Mouse (Mus musculus) thymus, postnatal 25 days (tissue): ENCODE results near the gene Jmjd7.

Source experiments
- DNase-seq: peaks from one replicate; pipeline ENCODE4 v3.0.0; 2022

The Jmjd7 gene

DNA sequence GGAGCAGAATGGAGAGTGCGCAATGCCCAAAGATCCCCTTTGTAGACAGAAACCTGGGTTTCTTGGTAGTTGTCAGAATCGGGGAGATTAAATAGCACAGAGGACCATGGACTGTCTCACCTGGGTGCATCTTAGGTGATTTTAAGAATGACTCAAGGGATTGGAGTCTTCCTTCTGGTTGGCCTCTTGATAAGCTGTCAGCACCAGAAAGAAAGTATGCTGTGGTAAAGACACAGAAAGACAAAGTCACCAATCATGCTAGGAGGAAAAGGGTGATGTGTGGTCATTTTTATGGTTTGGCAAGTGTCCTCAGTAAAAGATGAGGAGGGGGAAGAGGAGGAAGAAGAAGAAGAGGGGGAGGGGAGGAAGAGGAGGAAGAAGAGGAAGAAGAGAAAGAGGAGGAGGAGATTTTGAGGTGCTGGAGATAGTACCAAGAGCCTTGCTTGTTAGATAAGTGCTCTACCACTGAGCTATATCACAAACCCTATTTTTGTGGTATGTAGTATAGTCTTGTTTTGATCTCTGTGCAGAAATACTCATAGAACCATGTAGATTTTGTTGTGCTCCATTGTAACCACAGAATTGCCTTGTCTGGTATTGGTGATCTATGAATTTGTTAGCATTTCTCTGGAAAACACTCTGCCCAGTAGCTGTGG, 13.3 kb upstream of the Jmjd7 start:
- DNase-seq = no peak

DNA sequence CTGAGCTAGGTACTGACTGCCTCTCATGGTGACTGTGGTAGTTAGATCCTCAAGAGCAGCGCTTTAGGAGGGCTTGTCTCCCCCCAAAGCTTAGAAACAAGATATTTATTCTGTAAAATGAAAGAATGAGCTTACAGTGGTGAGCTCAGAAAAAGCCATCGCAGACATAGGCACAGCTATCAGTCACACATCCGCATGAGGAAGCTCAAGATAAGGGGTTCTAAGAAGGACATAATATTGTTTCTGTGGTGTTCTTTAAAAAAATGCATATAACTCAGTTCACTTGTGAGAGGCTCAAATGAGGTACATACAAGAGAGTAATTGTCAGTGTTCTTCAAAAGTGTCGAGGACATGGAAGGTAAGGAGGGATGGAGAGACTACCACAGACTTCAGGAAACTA, 11.4 kb upstream of the Jmjd7 start:
- DNase-seq = no peak

DNA sequence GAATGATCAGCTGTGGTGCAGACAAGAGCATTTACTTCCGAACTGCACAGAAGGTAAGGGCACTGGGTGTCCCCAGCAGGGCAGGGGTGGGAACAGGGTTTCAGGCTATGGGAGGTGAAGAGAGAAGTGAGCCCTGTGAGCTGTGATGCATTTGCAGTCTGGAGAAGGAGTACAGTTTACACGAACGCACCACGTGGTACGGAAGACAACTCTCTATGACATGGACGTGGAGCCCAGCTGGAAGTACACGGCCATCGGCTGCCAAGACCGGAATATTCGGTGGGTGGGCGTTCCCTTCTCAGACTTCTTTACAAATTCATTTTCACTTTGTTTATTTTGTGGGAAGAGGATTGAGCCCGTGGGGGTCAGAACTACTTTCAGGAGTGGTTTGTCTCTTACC, 9.7 kb upstream of the Jmjd7 start:
- DNase-seq = no peak

DNA sequence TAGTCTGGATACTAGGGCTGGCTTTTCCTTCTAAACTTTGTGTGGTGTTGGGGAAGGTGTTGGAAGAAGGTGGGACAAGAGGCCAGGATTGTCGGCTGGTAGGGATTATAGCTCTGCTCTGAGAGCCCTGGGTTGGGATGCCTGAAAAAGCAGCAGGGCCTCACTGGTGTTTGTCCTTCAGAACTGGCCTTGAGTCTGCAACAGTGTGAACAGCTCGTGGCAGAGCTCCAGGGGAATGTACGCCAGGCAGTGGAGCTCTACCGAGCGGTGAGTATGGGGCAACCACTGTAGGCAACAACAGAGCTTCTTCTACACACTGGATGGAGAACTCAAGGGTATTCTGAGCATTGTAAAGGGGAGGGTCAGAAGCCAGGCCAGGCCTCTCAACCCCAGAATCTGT, 2.9 kb upstream of the Jmjd7 start:
- no peak for DNase-seq

DNA sequence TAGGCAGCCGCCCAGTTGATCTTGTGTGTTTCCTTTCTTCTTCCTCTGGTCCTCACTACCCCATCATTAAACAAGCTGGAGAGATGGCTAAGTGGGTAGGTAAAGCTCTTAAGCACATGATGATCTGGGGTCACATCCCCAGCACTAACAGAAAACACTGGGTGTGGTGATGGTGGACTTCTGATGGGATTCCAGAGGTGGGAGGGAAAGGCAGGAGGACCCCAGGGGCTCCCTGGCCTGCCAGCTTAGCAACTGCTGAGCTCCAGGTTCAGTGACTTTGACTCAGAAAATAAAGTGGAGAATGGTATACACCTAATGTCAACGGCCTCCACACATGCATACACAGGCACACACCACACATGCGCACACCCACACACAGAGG, 658 bp downstream of the Jmjd7 start:
- DNase-seq = no peak

DNA sequence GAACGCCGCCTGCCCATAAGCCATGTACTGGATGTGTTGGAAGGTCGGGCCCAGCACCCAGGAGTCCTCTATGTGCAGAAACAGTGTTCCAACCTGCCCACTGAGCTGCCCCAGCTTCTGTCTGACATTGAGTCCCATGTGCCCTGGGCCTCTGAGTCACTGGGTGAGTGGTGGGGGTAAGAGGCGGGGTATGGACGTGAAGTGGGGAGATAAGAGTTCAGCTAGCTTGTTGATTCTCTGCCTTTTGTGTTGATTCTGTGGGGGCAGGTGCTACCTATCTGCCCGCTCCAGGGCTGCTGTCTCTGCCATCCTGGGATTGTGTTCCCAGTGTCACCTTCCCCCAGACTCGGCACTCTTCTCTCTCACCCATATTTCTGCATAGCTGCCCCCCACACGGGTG, 3.1 kb downstream of the Jmjd7 start:
- no peak for DNase-seq

DNA sequence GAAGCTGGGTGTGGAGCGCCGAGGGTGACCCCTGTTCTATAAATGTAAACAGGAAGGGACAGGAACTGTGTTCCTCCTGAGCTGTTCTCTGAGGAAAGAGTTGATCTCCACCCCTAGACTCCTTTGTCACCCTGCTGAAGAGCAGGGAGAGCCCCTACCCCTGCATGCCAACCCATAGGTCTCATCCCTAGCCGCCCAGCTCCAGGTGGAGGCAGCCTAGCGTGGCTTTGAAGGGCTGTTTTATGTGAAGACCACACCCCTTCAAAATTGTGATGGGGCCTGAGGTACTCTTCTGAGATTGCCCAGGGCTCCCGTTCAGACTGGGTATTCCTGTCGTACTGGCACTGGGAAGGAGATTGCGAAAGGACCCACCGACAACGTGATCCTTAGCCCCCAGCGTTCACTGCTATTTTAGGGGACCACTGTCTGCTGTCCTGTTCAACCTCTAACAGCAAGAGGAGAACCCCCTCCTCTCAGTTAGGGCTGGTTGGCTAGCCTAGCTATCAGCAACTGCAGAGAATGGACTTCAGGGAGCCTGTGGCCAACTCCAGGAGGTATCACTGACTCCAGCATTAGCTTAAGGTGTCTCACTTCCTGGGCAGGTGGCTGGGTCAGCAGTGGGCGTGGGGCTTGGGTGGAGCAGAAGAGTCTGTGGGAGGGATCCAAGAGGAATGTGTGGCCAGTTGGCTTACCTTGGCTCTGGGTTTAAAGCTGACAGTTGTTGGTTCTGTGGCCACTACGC, 5.6 kb downstream of the Jmjd7 start, which contains the start of gene Pla2g4b:
Gene Pla2g4b (plus strand): TSS at position 692 of the 742 bp plus-strand sequence.
- DNase-seq = no peak

DNA sequence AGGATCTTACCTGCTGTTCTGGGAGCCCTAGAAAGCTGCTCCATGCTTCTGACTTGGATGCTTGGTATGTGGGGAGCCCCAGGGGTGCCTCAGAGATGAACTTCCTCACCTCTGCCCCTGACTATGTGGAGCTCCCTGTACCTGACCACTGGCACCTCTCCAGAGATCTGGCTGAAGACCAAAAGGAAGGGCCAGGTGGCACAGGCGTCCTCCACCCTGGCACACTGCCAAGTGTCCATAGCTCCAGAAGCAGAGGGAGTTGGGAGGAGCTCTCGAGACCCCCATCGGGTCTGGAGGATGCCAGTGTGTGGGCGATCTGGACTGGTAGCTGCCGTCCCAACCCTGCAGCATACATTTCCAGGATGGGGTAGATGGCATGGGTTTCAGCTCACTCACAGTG, 6.4 kb downstream of the Jmjd7 start:
- DNase-seq = no peak

DNA sequence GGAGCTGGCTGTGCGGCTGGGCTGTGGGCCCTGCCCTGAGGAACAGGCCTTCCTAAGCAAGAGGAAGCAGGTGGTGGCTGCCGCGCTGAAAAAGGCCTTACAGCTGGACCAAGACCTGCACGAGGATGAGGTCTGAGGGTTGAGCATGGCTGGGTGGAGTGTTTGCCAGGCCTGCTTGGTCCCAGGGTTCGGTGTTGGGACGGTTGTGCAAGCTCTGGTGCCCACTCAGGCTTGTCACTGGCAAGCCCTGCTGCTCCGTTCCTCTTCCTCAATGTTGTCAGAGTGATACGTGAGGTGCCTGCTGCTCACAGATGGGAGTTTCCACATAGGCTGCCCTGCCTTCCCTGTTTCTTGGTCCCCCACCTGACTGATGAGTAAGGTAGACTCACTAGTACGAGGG, 10.5 kb downstream of the Jmjd7 start:
- DNase-seq = no peak

DNA sequence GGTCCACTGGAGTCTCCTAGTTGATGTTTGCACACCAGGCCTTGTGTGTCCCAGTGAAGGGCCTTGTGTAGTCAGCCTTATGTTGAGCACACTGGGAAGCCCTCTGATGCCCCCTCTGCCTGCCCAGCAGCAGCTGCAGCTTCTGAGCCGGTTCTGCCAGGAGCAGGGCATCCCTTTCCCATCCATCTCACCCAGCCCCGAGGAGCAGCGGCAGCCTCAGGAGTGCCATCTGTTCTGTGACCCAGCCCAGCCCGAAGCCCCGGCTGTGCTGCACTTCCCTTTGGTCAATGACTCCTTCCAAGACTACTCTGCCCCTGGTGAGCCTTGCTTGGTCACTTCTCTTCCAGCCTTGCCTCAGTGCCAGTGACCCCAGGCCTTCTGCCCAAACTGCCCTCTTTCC, 13.7 kb downstream of the Jmjd7 start:
- DNase-seq = no peak

DNA sequence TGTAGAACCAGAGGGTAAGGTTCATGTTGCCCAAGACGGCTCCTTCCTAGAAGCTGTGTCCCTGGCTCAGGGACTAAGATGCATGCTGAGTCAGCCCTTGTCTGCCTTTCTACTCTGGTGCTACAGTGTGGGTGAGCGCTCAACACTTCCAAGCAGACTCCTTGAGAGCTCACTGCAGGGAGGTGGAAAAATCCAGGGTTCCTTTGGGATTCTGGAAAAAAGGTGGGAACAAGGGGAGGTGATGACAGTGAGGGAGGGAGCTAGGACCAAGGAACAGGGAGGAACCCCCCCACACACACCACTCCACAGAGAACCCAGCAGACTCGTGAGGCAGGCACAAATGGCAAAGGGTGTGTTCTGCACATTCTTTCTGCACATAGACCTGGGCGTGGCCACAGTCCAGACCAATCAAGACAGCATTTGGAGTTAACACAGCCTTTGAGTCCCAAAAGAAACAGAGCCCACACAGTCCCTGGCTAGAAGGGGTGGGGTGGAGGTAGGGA, 16.9 kb downstream of the Jmjd7 start:
- DNase-seq = no peak

DNA sequence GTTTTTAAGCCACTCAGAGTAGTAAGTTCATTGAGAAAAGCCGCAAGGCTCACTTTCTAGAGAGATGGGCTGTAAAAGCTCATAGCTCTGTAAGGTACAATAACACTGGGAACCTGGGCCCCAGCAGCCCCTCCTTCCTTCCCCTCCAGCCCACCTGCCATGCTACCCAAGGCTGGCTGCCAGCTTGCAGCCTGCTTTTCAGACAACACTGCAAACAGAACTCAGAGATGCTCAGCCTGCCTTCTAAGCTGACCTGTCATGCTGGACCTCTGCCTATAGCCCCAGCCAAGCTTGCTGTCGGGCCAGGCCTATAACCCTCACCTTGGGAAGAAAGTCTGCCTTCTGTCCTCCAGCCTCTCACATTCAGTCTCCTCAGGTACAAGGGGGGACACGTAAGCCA, 17.4 kb downstream of the Jmjd7 start:
- DNase-seq = no peak

DNA sequence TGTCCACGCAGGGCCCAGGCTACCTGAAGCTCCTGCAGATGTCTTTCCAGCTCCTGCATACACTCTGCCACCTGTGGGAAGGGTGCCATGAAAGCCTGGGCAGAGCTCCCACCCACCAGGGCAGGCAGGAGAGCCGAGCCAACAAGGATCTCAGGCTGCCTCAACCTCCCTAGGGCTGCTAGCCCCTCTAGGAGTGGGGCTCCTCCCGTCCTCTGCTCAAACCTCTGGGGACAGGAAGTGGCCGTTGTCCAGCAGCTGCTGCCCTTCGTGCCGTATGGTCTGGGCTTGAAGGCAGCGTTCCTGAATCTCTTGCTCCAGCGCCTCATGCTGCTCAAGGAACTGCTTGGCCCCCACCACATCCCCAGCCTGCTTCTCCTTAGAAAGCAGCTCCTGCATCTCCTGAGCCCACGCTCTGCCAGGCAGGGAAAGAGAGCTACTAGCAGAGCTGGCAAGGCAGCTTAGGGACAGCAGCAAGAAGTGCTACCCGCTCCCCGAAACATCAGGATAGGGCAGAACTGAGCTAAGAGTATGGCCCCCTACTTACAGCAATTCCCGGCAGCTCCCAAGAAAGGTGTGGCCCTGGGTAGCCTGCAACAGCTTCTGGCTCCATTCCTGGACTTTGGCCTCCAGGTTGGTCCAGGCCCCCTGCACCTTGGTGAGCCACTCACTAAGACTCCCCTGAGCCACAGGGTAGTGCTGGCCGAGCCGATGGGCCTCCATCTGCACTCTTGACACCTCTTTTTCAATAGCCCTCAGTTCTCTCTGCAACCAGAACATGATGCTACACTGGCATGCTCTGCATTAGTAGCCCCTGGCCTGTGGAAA, 19.4 kb downstream of the Jmjd7 start:
- DNase-seq = no peak

DNA sequence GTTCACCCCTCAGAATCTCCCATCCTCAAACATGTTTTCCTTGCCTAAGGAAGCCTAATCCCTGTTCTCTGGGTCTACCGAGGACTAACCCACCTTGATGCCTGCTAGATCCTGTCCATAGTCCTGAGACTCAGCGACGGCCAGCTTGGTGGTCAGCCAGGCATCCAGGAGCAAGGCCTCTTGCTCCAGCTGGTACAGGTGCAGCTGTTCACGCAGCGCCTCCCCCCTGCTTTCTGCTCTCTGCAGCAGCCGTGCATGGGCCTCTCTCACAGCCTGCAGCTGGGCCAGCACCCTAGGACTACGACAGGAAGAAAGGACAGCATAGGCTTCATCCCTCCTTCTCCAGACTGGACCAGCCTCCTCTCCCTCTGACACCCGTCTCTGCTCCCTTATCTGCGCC, 20.9 kb downstream of the Jmjd7 start:
- DNase-seq = no peak

DNA sequence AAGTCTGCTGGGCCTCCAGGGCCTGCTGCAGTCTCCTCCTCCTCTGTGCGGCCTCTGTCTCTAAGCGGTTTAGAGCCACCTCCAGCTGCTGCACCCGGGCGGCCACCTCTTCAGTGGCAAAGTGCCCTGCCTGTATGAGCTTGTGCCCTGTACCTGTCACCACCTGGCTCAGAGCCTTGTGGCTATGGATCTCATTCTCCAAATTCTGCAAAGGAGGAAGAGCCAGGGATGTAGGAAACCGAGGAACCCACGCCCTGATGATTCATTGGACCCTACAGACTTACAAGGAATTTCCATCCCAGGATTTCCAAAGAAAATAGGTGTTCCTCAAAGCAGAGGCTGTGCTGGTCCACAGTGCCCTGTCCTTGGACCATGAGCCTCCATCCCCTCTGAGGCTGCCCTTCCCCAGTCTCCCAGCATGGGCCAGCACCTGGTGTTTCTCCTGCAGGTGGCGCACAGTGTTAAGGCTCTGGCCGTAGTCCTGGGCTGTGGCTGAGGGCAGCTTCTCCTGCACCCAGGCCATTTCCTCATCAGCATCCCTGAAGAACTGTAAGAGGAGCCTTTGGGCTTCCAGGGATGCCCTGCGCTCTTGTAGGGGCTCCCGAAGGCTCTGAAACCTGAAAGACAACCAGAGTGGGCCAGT, 22.5 kb downstream of the Jmjd7 start:
- peak; percentile 18 for DNase-seq

DNA sequence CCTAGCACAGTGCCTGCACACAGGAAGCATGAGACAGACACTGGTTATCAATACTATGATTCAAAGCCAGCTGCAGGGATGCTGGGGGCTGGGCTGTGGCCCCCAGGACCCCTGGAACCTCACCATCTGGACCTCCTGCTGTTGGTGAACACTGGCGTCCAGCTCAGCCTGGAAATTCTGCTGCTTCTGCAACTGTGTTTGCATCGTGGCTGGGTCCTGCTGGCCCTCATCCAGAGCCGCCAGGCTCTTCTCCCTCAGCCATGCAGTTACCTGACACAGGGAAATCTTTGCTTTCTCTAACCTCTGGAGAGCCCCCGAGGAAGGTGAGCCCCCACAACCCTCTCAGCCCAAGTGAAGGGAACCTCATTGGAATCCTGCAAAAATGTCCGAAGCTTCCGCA, 24.1 kb downstream of the Jmjd7 start:
- DNase-seq = no peak

DNA sequence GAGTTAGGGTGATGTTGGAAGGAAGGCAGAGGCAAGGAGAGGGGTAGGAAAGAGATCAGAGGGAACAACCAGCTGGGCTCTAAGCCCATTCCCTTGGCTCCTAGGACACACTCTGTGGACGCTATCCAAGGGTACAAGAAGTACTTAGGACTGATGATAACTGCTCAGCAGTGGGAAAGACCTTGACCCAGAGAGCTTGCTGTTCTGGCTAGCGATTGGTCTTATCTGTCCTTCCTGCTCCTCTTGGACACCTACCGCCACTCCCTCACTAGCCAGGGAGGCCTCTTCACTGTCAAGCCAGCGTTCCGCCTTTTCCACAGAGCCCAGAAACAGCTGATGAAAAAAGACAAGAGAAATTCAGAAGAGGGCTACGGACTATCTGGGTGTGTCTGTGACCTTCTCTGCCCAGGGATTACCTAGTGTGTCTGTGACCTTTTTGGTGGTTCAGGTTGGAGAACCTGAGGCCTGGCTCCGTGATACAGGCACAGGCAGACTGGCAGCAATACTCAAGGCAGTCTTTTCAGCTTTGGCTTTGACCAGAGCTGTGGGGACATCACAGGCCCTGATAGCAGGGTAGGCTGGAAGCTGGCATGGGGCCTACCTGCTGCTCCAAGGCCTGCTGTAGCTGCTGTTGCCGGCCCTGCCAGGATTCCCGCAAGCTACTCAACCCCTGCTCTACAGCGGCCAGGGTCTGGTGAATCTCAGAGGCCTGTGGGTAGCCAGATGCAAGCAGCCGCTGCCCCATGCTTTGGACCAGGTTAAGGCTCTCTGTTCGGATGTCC, 27.7 kb downstream of the Jmjd7 start:
- no peak for DNase-seq

DNA sequence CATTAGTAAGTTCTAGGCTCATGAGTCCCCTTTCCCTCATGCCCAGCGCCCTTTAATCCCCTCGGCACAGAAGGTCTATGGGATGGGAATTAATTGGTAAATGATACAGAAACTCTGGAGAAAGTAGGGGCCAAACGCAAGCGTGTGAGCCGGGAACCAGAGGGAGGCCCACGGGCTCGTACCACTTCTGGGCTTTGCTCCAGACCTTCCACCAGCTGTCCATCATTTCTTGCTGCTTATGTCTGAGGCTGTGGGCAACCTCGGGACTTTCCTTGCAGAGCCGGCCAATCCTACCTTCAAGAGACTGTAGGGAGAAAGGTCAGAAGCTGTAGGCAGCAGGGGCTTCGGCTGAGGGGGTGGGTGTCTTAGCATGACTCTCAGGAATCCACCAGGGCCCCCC, 28.6 kb downstream of the Jmjd7 start:
- no peak for DNase-seq

DNA sequence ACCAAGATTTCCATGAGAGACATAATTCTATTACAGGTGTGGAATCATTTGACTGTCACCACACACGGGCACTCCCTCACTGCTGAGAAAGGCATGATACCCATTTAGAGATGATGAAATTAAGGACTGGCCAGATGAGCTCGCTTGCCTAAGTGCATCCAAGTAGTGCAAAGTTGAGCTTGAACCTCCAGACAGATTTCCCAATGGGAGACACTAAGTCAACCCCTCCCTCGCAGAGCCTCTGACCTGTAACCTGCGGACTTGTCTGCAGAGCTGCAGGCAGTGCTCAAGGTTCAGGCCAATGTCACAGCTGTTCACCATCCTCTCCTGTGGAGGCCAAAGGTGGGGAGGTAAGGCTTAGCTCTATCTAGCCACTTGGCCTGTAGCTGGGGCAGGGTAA, 31.5 kb downstream of the Jmjd7 start:
- no peak for DNase-seq

DNA sequence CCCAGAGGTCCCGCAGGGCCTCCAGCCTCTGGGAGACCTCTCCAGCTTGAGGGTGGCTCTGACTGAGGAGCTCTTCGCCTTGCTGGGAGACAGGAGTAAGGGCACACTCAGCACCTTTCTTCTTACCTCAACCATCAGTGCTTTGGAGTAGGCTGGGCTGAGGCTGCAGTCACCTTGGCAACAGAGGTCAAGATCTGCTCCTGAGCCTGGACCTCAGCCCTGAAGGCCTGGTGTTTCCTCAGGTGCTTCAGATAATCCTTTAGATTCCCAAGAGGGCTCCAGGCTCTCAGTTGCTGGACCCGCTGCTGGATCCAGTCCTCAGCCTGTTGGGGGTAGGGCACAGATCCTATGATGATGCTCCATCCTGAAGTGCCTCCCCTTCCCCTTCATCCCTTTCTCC, 32.2 kb downstream of the Jmjd7 start:
- DNase-seq = no peak

DNA sequence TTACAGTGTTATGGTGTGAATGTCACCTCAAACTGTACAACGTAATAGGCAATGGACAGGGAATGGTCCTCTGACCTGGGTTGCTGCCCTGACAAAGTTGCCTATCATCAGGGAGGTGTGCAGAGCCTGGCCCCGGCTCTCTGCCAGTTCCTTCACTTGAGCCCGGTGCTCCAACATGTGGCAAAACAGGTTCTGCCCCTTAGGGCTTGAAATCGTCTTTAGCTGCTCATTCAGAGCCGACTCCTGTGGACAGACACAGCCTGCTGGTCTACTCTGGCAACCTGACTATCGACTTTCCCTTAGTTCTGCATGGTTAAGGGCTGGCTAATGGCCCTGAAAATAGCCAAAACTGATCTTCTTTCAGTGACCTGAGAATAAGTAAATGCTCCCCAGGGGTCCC, 32.9 kb downstream of the Jmjd7 start:
- DNase-seq = no peak

DNA sequence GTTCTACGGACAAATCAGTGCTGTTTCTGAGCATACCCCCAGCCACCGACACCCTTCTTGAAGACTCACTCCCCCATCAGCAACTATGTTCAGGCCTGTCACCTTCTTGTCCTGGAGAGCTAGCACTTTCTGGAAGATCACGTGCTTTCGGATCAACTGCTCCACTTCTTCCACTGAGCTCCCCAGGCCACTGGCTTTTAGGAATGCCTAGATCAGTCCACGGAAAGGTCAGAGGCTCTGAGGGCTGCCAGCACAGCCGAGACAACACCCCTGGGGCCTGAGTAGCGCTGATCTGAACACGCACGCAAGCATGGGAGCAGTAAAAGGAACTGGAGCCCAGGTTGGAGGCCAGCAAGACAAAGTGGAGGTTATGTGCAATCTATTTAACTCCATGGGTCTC, 33.4 kb downstream of the Jmjd7 start:
- DNase-seq = no peak

DNA sequence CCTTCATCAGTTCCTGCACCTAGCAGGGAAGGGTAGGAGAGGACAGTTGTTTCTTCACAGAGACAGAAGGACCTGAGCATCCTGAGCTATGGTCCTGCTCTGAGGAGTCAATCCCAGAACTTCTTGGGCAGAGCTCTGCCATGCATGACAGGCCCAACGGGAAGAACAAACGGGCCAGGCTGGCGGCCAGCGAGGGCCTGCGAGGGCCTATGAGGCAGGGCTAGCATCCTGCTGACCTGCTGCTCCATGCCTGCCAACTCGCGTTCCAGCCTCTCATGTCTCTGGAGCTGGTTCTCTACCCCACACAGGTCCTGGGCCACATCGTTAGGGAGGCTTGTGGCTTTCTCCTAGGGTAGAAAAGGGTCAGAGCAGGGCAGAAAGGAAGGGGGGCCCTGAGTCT, 35.0 kb downstream of the Jmjd7 start:
- DNase-seq = no peak
